Mouse (Mus musculus) spleen, adult 2 months (tissue): ENCODE measurements around the gene Snap47. TPM values are rescaled to one million over a fixed set of nuclear protein-coding genes. Genes with fewer than 3 reads are reported as not detected.

Source experiments
- DNase-seq, 2 experiments: peaks; one replicate each; pipeline versions ENCODE4 v3.0.0 to v3.0.0-alpha.2; 2012 to 2021; ENCODE audit warnings: low spot score in 2 of 2, low read depth in 1 of 2
- H3K27ac ChIP-seq: fragments of 200-500 bp; 2 replicates; pipeline ENCODE4 v1.5.1; 2012; ENCODE audit warnings: low read length, inconsistent platforms; ENCODE audit not compliant: insufficient read depth
- H3K27me3 ChIP-seq: fragments of 200-500 bp; 2 replicates; pipeline ENCODE4 v1.6.1; 2012; ENCODE audit warnings: mild to moderate bottlenecking, moderate library complexity, low read length, inconsistent platforms; ENCODE audit not compliant: control insufficient read depth, insufficient read depth
- H3K36me3 ChIP-seq: fragments of 200-500 bp; 2 replicates; pipeline ENCODE4 v1.6.1; 2012; ENCODE audit warnings: mild to moderate bottlenecking, low read length, inconsistent platforms; ENCODE audit not compliant: control insufficient read depth, insufficient read depth
- H3K4me1 ChIP-seq: fragments of 200-500 bp; 2 replicates; pipeline ENCODE4 v1.6.1; 2011; ENCODE audit warnings: inconsistent platforms; ENCODE audit not compliant: control insufficient read depth, insufficient read depth, insufficient read length
- H3K4me3 ChIP-seq: fragments of 200-500 bp; 2 replicates; pipeline ENCODE4 v1.5.1; 2011; ENCODE audit warnings: mild to moderate bottlenecking, inconsistent platforms; ENCODE audit not compliant: insufficient read depth, insufficient read length; ENCODE audit errors: extremely low read depth
- CTCF ChIP-seq: fragments of 200-500 bp; IDR thresholded peaks from 2 replicates; pipeline ENCODE4 v1.5.1; 2011; ENCODE audit warnings: mild to moderate bottlenecking, inconsistent platforms; ENCODE audit not compliant: insufficient read depth, insufficient read length, insufficient replicate concordance; ENCODE audit errors: extremely low read depth
- POLR2A ChIP-seq: fragments of 200-500 bp; IDR thresholded peaks from 2 replicates; pipeline ENCODE4 v1.6.1; 2011; ENCODE audit warnings: low read depth, low read length, inconsistent platforms
- WGBS: fragments of 180-500 bp; shearing (Covaris S2); methylation state at CpG from one replicate; pipeline ENCODE4 v1.1.7; 2018; 5-methylcytosine and 5-hydroxymethylcytosine counted together
- polyA plus RNA-seq: library from polyadenylated mRNA; depleted of rRNA; stranded (reverse); fragments of >200 nt; gene quantifications from 2 replicates; pipeline ENCODE4 v1.2.3, GENCODE M21; 2012

Gene Snap47
- polyA plus RNA-seq, 1 experiment = 10.8 TPM

GRCm38 (mm10) chr11:59472326-59472677 lies 21.3 kb upstream of the Snap47 start, which contains the start of gene Zfp867:
Gene Zfp867, minus strand, starts transcription at chr11:59472474.
- no peaks in the 10 kb centered on the region; the same call in 1 of the 2 replicates for H3K4me1 ChIP-seq
- DNase-seq = peak; percentile 70 to 87
- H3K27ac ChIP-seq = peak within 1 kb of the TSS; percentile 21
- no peaks in the 10 kb centered on the region for H3K36me3 ChIP-seq
- under 1% methylated on average over 19 of the region's 19 CpGs for WGBS
- H3K4me3 ChIP-seq = peak within 1 kb of the TSS; percentile 68
- no peaks in the 10 kb centered on the region for H3K27me3 ChIP-seq
- peak; percentile 48; the same call in 1 of the 2 replicates for TF ChIP-seq POLR2A
- TF ChIP-seq CTCF = no peak

- H3K4me1 ChIP-seq = no peaks in the 10 kb centered on the region; the same call in 1 of the 2 replicates
- TF ChIP-seq POLR2A (no peak), CTCF (no peak)
- H3K27me3 ChIP-seq = no peaks in the 10 kb centered on the region
- DNase-seq = no peak
- WGBS = 9% methylated on average over 37 of the region's 37 CpGs
- peak overlapping the region; percentile 68 for H3K4me3 ChIP-seq
- no peaks in the 10 kb centered on the region for H3K36me3 ChIP-seq
- peak overlapping the region; percentile 21 for H3K27ac ChIP-seq
Observed at GRCm38 (mm10) chr11:59471413-59472325, 20.7 kb upstream of the Snap47 start.

GRCm38 (mm10) chr11:59460459-59460858 lies 9.5 kb upstream of the Snap47 start:
- no peak overlapping the region for H3K27ac ChIP-seq
- peaks cover 20% of the 10 kb centered on the region for H3K36me3 ChIP-seq
- TF ChIP-seq POLR2A (no peak), CTCF (no peak)
- H3K4me1 ChIP-seq = no peaks in the 10 kb centered on the region
- no peak overlapping the region for H3K4me3 ChIP-seq
- no peaks in the 10 kb centered on the region for H3K27me3 ChIP-seq
- WGBS = 94% methylated on average over 2 of the region's 2 CpGs
- no peak for DNase-seq

- no peak for TF ChIP-seq POLR2A
- TF ChIP-seq CTCF = no peak
- peaks cover 30% of the 10 kb centered on the region for H3K36me3 ChIP-seq
- no peak overlapping the region for H3K27ac ChIP-seq
- H3K27me3 ChIP-seq = no peaks in the 10 kb centered on the region
- no peaks in the 10 kb centered on the region for H3K4me1 ChIP-seq
- 75% methylated on average over 5 of the region's 5 CpGs for WGBS
- no peak overlapping the region for H3K4me3 ChIP-seq
- no peak for DNase-seq
Observed at GRCm38 (mm10) chr11:59458973-59459372, 8.0 kb upstream of the Snap47 start.

- TF ChIP-seq POLR2A (no peak), CTCF (no peak)
- WGBS = 89% methylated on average over 2 of the region's 2 CpGs
- peaks cover 21% of the 10 kb centered on the region for H3K36me3 ChIP-seq
Observed at GRCm38 (mm10) chr11:59456891-59457290, 5.9 kb upstream of the Snap47 start.

GRCm38 (mm10) chr11:59456346-59456745 lies 5.4 kb upstream of the Snap47 start:
- no peak overlapping the region for H3K27ac ChIP-seq
- WGBS = 90% methylated on average over 2 of the region's 2 CpGs
- peaks cover 21% of the 10 kb centered on the region for H3K36me3 ChIP-seq
- TF ChIP-seq POLR2A = no peak
- no peak for TF ChIP-seq CTCF
- no peaks in the 10 kb centered on the region for H3K4me1 ChIP-seq
- no peak for DNase-seq
- H3K27me3 ChIP-seq = no peaks in the 10 kb centered on the region
- no peak overlapping the region for H3K4me3 ChIP-seq

More at GRCm38 (mm10) chr11:59456891-59457290, 5.9 kb upstream of the Snap47 start:
- Histone ChIP-seq H3K27ac (no peak overlapping the region), H3K4me1 (no peaks in the 10 kb centered on the region), H3K4me3 (no peak overlapping the region), H3K27me3 (no peaks in the 10 kb centered on the region)
- DNase-seq = no peak

GRCm38 (mm10) chr11:59450230-59450771 lies 685 bp downstream of the Snap47 start:
- peaks cover 5% of the 10 kb centered on the region; the same call in 1 of the 2 replicates for H3K4me1 ChIP-seq
- WGBS = 2% methylated on average over 38 of the region's 38 CpGs
- H3K27ac ChIP-seq = peak overlapping the region; percentile 68
- DNase-seq = peak; percentile 29 to 47
- H3K36me3 ChIP-seq = peaks cover 13% of the 10 kb centered on the region
- TF ChIP-seq POLR2A (no peak), CTCF (0 out of 2 replicates have a peak, but pooled peaks have one; percentile 2)
- no peaks in the 10 kb centered on the region for H3K27me3 ChIP-seq
- H3K4me3 ChIP-seq = peak overlapping the region; percentile 84
